Mouse (Mus musculus) ES-Bruce4 (cell line): Measurements from ENCODE around the gene Cbarp.

Experiments
- CTCF ChIP-seq: IDR thresholded peaks from one replicate; pipeline ENCODE4 v1.8.1; 2011; ENCODE audit warnings: low read depth, low read length
- POLR2A ChIP-seq: IDR thresholded peaks from one replicate; pipeline ENCODE4 v1.8.1; 2011; ENCODE audit warnings: low read length; ENCODE audit not compliant: insufficient read depth

GRCm38 (mm10) chr10:80187739-80188138 is 47.1 kb upstream of the Cbarp start:
- TF ChIP-seq CTCF (no peak), POLR2A (no peak)
